Mouse (Mus musculus): ENCODE results near the gene Kif16b.

The Kif16b gene

DNA sequence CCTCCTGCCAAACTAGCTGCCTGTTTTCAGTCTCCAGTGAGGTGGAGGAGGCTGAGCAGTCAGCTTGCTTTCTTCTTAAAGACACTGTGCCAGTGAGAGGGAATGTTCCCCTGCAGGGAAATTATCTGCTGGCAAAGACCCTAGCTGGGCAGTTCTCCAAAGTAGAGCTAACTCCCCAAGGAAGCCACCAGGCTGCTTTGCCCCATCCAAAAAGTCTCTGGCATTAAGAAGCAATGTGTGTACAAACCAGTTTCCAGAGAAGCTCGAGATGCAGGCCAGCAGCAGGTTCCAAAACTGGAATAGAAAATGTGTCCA lies 169.6 kb downstream of the Kif16b start:
- DNase-seq, result no peak

DNA sequence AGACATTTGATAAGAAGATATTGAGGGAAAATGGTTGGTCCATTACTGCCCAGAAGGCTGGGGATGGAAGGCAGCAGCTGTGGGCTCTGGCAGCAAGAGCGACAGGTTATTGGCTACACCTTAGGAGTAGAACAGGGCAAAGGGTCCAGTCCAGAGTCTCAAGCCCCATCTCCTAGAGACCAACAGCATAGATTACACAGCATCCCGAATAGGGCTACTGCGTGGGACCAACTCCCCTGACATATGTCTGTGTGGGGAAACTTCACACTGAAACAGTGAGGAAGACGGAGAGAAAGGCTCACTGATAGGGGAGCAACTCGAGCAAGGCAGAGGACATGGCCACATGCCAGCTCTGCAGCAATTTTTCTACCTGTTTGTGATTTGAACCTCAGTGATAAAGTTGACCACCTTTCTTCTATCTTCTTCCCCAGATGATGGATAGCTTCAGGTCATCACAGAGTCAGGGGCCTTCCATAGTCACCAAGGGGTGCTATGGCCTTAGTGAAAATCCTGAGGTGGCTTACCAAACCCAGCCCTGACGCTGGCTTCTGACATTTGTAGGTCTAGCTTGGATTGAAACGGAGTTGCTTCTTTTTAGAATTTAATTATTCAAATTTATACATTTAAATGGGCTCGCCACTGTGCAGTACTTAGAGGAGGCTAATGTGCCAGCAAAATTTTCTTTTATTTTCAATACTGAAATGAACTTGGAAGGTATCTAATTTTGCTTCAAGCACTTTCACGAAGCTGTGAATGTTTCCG lies 170.1 kb downstream of the Kif16b start:
- no peak for DNase-seq

DNA sequence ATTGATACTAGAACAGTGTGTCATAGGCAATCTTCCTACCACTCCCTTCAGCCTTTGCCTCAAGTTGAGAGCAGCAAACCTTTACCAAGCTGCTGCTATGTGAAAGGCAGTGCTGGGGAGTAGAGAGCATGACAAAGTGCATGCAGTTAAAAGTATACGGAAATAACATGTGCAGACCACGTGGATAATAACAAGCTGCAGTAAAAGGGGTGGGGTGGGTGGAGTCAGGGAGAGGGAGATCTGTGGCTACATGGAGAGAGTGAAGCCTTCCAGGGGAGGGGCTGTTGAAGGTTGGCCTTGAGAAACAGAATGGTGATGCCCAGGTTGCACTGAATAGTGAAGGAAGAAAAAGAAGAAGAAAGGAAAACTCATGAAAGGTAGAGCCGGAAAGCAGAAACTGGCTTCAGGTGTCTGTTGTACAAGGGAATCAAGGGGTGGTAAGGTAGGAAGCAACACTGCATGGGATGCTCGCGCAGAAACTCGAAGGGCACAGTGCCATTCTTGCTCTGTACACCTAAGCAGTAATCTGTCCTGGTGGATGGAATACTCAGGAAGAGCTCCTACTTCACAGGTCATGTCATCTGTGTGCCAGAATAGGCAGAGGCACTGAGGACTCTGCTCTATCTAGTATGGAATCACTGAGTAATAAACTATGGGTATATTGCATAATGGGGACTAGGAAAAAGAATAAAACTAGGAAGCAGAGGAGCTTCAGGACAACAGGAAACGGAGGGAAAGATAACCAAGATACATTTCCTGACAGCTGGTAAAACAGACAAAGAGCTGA lies 176.9 kb downstream of the Kif16b start:
- no peak for DNase-seq

DNA sequence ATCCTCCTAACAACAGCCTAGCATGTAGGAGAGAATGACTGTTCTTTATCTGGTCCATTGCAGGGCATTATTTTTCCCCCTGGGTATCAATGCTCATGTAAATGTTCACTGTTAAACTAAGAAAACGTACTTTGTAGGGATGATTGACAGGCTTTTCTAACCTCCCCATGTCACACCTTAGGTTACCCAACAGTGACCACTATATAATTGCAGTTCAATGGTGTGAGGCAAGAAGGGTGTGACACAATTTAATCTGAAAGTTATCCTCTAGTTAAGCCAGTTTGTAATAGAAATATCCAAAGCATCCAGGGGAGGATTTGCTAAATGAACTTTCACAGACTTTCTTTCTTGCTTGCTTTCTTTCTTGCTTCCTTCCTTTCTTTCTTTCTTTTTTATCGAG lies 181.2 kb downstream of the Kif16b start:
- no peak for DNase-seq

DNA sequence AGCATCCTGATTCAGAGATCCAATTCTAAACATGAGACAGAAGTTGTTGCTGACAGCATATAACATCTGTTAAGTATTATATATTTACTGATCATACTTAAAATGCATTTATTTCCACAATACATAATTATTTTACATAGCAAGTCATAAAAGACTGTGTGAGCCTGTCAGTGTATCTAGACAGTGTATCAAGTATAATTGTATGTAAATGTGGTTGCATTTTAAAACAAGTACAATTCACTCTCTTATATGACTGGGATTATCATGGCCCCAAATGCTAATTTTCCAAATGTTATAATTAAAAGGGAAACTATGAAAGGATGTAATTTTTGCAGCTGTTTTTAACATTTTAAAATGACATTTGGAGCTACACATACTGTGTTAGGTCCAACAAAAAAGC lies 182.3 kb downstream of the Kif16b start:
- no peak for DNase-seq

DNA sequence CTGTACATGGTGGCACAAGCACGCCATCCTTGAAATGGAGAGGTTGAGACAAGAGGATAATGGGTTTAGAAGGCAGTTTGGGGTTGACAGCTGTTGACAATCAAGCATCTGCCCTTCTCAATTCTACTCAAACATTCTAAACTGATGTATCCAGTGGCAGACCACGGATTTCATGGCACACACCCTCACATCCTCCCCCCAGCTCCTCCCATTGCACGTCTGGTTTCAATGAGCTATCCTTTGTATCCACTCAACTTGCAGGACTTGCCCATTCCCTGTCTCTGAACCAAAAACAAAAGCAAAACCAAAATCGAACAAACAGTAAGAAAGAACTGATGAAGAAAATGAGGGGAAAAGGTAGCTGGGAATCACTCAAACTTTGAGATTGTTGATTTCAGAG lies 183.7 kb downstream of the Kif16b start:
- DNase-seq, result no peak

DNA sequence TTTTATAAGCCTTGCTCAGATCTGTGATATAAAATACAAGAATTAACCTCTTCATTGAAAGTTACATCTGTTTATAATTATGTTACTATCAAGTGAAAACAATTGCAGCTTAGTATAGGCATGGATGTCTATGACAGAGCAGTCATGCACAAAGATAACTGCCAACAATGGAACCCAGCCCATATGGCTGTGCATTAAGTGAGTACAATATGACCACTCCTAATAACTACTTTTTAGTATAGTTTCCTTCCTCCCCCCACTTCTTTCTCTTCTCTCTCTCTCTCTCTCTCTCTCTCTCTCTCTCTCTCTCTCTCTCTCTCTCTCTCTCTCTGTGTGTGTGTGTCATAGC lies 185.4 kb downstream of the Kif16b start:
- DNase-seq, result no peak

DNA sequence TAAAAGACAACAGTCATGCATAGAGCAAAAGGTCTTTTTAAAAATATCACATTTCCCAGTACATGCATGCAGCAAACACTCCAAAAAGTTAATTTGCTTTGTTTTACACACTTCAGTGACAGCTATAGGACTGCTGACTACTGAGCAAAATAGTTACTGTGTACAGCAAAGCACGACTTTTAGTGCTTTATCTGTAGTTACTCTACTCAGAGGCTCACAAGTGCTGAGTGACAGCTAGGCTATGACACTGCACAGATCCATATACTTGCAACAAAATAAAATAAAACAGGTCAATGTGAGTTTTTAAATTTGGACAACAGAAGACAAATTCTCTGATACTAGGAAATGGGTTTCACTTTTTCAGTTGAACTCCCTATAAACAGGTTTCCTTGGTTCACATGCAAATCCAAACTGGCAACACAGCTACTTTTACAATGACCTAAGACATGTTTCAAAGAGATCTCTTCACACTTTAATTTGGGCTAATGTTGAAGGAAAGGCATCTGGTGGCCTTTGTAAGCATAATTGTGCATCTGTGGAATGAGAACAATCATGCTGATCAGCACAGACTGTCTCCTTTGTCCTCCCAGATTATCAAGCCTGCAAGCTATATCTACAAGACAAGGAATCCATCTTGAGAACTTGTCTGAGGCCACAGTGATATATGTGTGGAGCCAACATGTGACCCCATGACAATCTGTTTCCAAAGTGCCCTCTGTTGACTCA lies 186.0 kb downstream of the Kif16b start:
- DNase-seq, result no peak

DNA sequence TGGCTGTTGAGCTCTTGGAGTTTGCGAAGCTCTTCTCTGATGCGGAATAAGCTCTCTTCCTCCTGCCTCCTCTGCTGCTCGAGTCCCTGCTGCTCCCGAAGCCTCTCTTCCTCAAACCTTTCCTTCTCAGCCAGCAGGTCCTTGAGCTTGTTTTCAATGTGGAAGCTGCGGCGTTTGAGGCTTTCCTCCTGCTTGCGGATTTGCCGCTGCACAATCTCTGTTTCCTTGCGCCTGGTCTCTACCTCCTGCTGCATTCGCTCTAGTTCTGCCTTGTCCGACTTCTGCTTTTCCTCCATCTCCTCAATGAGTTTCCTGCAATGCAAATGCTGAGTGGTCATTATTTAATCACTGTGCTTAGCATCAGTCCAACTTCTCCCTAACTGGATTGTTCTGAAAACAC lies 188.6 kb downstream of the Kif16b start:
- no peak for DNase-seq

DNA sequence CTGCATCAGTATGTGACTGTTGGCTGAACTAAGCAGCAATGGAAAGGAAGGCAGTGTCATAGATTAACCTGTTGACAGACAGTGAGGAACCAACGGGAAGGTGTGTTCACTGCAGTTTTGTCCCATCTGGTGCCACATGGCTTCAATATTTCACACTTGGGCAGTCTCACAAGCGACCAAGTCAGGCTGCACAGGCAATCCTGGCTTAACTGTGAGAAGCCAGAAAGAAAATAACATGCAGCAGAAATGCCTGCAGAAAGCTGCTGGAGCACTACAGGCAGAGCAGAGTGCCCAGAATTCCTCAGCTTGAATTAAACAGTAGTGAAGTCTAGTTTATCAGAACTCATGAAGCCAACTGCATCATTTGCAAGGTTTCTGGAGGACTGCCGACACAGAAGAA lies 192.0 kb downstream of the Kif16b start:
- DNase-seq, result no peak

DNA sequence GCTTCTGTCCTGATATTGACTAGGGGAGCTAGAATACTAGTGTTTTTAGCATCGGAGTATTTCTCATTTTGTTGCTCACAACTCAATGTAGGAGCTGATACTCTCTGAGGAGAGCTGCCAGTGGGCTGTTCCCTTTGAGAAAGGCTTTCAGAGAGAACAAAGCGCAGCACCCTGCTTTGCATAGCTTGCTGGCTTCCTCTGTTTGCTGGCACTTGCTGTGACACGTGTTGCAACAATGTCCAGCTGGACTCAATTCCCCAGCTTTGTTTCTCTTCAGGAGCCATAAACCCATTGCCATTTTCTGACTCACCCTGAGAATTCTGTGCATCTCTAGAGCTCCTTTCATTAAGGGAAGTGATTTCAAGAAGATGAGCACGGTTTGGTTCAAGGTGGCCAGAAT lies 200.6 kb downstream of the Kif16b start:
- no peak for DNase-seq

DNA sequence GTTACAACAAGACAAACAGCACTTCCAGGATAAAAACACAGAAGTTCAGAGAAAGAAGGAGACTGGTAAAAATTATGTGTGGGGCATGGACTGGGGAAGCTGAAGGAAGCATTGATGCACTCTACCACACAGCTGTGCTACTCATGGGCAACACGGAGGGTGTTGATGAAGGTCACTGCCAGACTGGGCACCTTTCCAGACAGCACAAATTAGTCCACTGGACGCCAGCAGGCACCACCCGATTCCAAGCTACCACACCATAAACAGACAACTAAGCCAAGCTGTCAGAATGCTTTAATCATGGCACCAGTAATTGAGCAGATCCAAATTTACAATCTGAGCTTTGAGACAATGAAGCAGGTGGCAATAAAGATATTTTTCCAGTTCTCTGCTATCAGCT lies 202.7 kb downstream of the Kif16b start:
- peak; percentile 28 to 57 for DNase-seq

DNA sequence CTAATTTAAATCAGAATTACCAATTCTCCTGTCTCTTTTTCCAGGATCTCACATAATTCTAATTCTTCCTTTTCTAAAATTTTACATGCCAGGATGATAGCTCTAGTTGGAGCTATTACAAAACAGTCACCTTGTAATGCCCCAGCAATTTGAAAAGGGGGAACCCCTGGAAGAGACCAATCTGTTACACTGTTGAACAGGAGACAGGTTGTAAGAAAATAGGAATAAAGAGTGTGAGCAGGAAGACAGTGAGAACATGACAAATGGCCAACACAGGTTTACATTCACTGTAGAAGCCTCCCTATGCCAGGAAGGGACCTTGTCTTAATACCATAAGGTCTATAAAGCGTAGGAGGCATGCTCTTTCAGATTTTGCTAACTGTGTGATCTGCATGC lies 206.4 kb downstream of the Kif16b start:
- DNase-seq, result no peak

DNA sequence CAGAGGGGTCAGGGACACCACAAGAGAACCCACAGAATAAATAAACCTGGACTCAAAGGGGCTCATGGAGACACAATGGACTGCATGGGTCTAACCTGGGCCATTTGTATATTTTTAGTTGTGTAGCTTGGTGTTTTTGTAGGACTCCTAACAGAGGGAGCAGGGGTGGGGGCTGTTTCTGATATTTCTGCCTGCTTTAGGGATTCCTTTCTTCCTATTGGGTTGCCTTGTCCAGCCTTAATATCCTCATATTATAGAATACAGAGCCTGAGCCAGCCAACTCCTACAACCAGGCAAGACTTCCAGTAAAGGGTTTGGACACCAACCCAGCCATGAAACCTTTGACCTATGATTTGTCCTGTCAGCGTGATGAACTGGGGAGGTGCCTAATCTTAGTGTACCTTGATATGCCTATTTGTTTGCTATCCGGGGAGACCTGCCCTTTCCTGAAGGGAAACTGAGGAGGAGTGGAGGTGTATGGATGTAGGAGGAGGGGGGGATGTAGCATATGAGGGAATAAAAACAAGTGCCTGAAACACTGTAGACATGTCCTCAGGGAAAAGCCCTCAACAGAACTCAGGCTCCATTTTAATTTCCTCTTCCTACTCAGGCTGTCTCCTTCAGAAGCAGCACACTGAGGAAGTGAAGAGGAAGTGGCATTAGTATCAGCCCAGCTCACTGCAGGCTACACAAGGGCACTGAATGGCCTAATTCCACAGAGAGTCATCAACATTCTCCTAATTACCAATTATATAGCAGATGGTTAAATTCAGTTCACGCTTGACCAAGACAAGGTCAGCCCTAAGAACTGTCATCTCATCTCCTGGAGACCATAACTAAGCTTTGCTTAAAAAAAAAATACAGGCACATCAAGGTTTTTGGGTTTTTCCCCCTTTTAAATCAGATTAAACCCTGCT lies 207.1 kb downstream of the Kif16b start:
- no peak for DNase-seq

DNA sequence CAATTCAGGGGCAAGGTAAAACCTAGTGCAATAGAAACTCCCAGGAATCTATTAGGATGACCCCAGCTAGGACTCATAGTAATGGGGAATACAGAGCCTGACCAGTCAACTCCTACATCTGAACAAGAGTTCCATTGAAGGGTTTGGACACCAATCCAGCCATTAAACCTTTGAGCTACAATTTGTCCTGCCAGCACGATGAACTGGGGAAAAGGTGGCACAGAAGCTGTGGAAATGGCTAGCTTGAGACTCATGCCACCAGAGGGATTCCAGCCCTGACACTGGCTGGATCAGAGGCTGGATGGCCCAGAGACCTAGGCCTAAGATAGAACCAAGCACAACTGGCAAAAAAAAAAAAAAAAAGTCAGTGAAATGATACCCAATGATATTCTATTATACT lies 207.9 kb downstream of the Kif16b start:
- no peak for DNase-seq

DNA sequence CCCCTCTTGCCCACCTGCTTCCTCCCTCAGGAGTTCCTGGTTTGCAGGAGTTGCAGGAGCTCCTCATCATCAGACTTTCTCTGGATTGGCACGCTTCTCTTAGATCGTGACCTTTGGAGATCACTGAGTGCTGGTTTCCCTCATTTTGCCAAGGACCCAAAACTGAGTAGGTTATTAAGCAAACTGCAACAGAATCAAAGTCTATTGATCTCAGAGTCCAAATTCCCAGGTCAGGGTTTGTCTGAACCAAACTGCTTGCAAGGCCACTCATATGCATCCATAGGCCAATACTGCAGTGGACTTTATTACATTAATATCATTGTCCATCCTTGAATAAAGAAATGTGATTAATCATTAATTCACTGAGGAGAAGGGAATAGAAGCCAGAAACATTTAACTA lies 211.8 kb downstream of the Kif16b start:
- no peak for DNase-seq

DNA sequence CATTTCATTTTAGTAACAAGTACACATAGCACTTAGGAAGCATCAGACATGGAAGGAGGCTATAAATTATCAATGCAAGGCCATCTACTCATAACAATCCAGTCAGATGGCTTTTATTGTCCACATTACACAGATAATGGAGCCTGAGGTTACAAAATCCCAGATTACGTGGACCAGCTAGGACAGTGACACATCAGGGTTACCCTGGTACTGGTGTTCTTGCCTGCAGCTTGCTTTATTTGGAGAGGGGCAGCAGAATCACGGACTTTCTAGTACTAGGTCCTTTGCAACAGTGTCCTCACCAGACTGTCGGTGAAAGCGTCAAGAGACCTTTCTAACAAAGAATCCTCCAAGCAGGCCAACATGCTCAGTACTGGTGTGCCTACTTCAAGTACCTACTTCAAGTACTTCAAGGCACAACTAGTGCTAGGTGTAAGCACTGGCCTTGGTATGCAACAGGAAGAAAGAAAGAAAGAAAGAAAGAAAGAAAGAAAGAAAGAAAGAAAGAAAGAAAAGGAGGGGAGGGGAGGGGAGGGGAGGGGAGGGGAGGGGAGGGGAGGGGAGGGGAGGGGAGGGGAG lies 213.3 kb downstream of the Kif16b start:
- DNase-seq, result no peak

DNA sequence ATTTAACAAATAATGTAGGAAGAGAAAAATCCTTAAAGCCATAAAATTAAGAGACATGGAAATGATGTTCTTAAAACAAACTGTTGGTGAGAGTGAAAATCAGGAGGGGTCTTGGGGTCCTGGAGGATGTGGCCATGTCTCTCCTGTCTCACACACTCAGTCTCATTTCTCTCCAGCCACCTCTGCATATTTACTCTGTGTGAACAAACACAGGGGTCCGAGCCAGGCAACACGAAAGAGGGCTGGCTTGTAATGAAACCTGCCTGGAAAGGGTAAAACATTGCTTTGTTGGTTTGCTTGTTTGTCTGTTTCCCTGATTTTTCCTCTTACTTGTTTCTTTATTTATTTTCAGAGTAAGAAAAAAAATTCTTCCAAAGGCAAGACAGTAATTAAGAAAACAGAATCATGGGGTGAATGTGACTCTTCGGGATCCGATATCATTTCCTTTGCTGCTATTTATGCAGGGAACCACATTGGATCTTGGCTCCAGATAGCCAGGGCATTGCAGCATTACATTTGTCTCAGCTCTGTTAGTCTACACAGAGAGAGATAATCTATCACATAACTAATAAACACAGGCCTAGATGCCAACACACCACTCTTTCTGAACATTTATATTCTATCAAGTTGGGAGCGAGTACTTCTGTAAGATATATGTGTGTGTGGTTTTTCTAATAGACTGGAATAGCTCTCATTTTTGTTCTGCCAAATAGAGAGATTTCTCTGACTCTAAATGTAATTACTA lies 218.2 kb downstream of the Kif16b start:
- no peak for DNase-seq

DNA sequence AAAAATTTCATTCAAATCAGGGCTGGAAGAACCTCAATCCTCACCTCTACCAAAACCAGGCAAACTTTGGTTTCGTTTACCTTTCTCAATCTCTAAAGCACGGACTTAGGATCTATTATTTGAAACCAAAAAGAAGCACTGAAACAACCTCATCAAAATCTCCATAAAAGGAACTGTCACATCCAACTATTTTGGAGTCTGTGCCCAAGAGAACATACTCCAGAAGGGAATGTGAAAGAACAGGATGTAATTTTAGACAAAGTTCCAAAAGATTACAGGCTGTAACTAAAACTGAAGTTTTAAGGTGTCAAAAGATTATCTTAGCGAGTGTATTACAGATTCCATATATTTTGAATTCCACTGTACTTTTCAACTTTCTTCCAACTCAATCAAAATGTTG lies 232.9 kb downstream of the Kif16b start:
- no peak for DNase-seq

DNA sequence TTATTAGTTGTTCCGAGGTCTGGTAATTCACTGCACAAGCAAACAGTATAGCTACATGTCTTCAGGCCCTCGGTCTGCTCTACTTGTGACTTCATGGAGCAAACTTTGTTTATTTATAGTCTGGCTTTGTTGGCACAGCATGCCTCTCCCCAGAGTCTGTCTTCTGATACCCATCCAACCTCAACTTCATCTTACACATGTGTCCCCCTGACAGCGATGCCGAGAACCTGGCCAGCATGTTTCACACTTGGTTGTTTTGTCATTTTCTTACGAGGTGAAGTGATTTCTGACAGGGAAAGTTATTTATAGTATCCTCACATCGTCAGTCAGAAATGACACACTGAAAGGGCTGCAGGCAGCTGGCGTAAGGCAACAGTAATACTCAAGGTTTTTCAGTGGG lies 249.7 kb downstream of the Kif16b start:
- DNase-seq, result no peak

DNA sequence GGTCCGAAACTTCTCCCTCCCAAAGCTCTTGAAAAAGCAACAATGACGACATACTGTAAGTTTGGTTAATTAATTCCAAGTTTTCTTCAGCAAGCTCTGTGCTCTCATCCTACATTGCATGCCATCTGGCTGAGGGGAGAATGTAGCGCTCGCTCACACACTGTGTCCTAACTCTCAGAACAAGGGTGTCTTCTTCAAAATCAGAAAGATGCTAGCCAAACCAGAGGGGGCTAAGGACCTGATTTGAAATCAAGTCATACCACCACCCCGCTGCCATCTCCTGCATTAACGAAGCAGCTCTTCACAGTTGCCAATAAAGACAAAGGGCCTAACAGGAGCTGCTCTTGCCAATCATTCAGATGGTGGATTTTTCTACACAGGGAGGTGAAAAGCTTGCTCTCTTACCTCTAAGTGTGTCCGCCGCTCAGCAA lies 253.3 kb downstream of the Kif16b start:
- no peak for DNase-seq

DNA sequence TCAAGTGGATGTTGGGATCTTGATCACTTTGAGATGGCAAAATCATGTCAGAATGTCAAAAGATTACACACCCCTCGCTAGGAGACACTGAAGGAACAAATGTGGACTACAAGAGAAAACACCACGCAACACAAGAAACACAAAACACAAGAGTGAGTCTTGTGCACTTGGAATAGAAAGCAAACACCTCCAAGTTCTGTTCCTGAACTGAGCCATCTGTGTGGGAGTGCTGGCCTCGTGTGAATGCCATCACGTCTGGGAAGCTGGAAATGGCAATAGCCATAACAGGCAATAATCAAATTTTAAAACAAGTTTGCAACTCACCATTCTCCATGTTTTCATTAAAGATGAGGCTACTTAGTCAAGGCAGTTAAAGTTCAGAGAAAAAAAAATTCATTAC lies 254.5 kb downstream of the Kif16b start:
- DNase-seq, result no peak
